8 mouse cellular contexts compared by ENCODE assay signal in genomic region chr4:116703804-116704203, GRCm38 (mm10). TPM values are rescaled to one million over a fixed set of nuclear protein-coding genes. Genes with fewer than 3 reads are reported as not detected.
DNase-seq lines count a peak whose midpoint lies in the region; ATAC-seq and TF ChIP-seq lines count a peak whose summit lies in the region.

No protein-coding gene starts in this region.

- no peak for TF ChIP-seq EP300 in lung, postnatal 0 days (IDR thresholded peaks at IDR 0.05)

- peak; percentile 50 for DNase-seq in cerebellum, adult 11 months
- peak; percentile 81 for DNase-seq in A20 (ENCODE audit: low read depth, low spot score)
- peak; percentile 74 for DNase-seq in adrenal gland, postnatal 25 days
- peak; percentile 79 for DNase-seq in embryonic facial prominence, embryonic 11.5 days (ENCODE audit: low spot score)
- peak; percentile 78 for DNase-seq in lung, postnatal 0 days (ENCODE audit: low spot score)
- DNase-seq in spleen, postnatal 10 days (ENCODE audit: low spot score in 2 of 2): peak; percentile 81 to 90

- no peaks in the 10 kb centered on the region for H3K27me3 ChIP-seq in embryonic facial prominence, embryonic 11.5 days (ENCODE audit: control insufficient read depth, insufficient read depth, low read length)
- no peaks in the 10 kb centered on the region for H3K27me3 ChIP-seq in lung, postnatal 0 days (replicated peaks; ENCODE audit: insufficient read depth, low read length)

- no peaks in the 10 kb centered on the region for H3K9me3 ChIP-seq in embryonic facial prominence, embryonic 11.5 days (replicated peaks; ENCODE audit: control insufficient read depth, low read length)
- H3K9me3 ChIP-seq in lung, postnatal 0 days (ENCODE audit: low read length): no peaks in the 10 kb centered on the region

- H3K36me3 ChIP-seq in embryonic facial prominence, embryonic 11.5 days (replicated peaks; ENCODE audit: control insufficient read depth, insufficient read depth, low read depth, low read length): peaks cover 2% of the 10 kb centered on the region
- peaks cover 12% of the 10 kb centered on the region; the same call in 1 of the 2 replicates for H3K36me3 ChIP-seq in lung, postnatal 0 days (ENCODE audit: insufficient read depth, low read length)

- peak; percentile 88 for TF ChIP-seq CTCF in lung, postnatal 0 days (IDR thresholded peaks at IDR 0.05)

- H3K27ac ChIP-seq in embryonic facial prominence, embryonic 11.5 days (replicated peaks; ENCODE audit: low read depth, low read length): no peak overlapping the region
- no peak overlapping the region for H3K27ac ChIP-seq in lung, postnatal 0 days (ENCODE audit: low read length)

- no peaks in the 10 kb centered on the region for H3K4me1 ChIP-seq in embryonic facial prominence, embryonic 11.5 days (ENCODE audit: control insufficient read depth, insufficient read depth, low read length)
- peaks cover 4% of the 10 kb centered on the region; the same call in 1 of the 2 replicates for H3K4me1 ChIP-seq in lung, postnatal 0 days (ENCODE audit: insufficient read depth, low read depth, low read length)

- H3K9ac ChIP-seq in embryonic facial prominence, embryonic 11.5 days (replicated peaks; ENCODE audit: low read length): no peak overlapping the region
- no peak overlapping the region for H3K9ac ChIP-seq in lung, postnatal 0 days (replicated peaks; ENCODE audit: low read depth)

- no peak for ATAC-seq in cerebellum, adult (ENCODE audit: insufficient number of reproducible peaks, low FRiP score, low TSS enrichment)
- no peak for ATAC-seq in embryonic facial prominence, embryonic 11.5 days (replicated peaks; ENCODE audit: insufficient number of reproducible peaks, low FRiP score, low TSS enrichment, low read depth)
- peak; percentile 23 for ATAC-seq in inflammation-experienced regulatory T-cells, adult 6 months
- ATAC-seq in lung, postnatal 0 days: no peak

- 38% methylated on average over 6 of the region's 6 CpGs for WGBS in embryonic facial prominence, embryonic 11.5 days
- 28% methylated on average over 6 of the region's 6 CpGs for WGBS in lung, postnatal 0 days

- no peak overlapping the region for H3K4me3 ChIP-seq in embryonic facial prominence, embryonic 11.5 days (ENCODE audit: low read depth, low read length)
- H3K4me3 ChIP-seq in lung, postnatal 0 days (ENCODE audit: low read depth, low read length): no peak overlapping the region

- no peak overlapping the region for H3K4me2 ChIP-seq in embryonic facial prominence, embryonic 11.5 days (ENCODE audit: low read depth, low read length)
- H3K4me2 ChIP-seq in lung, postnatal 0 days (replicated peaks; ENCODE audit: low read depth, low read length): no peak overlapping the region

RNA-seq across cellular contexts. Expression of gene Mmachc, which starts 4.4 kb away (rescaled TPM):
- 29.4 and 32.0 TPM in 2 replicates for total RNA-seq in adrenal gland, postnatal 25 days (2021)
- 20.0 and 24.6 TPM in 2 replicates for polyA plus RNA-seq in embryonic facial prominence, embryonic 11.5 days (2014; fragmentation: Nextera tagmentation; extraction: Ambion mirVana)
- 1 to 10 TPM; 4.5 to 8.3 (median 5.2) TPM for polyA plus RNA-seq in inflammation-experienced regulatory T-cells, adult 6 months (2017; shearing (Covaris generic))
- polyA plus RNA-seq in lung, postnatal 0 days (2015; fragmentation: Nextera tagmentation; extraction: Ambion mirVana): 6.9 and 7.1 TPM in 2 replicates

RNA-seq across cellular contexts. Expression of gene Ccdc163, which starts 4.5 kb away (rescaled TPM):
- total RNA-seq in adrenal gland, postnatal 25 days (2021): 21.1 and 31.9 TPM in 2 replicates
- 24.9 and 33.3 TPM in 2 replicates for polyA plus RNA-seq in embryonic facial prominence, embryonic 11.5 days (2014; fragmentation: Nextera tagmentation; extraction: Ambion mirVana)
- polyA plus RNA-seq in inflammation-experienced regulatory T-cells, adult 6 months (2017; shearing (Covaris generic)): 10 to 100 TPM; 29.3 to 64.8 (median 54.4) TPM
- polyA plus RNA-seq in lung, postnatal 0 days (2015; fragmentation: Nextera tagmentation; extraction: Ambion mirVana): 17.3 and 21.9 TPM in 2 replicates

RNA-seq across cellular contexts. Expression of gene Tesk2, which starts 16.9 kb away (rescaled TPM):
- 4.8 and 9.0 TPM in 2 replicates for total RNA-seq in adrenal gland, postnatal 25 days (2021)
- 10.5 and 12.9 TPM in 2 replicates for polyA plus RNA-seq in embryonic facial prominence, embryonic 11.5 days (2014; fragmentation: Nextera tagmentation; extraction: Ambion mirVana)
- 1 to 10 TPM; 3.0 to 4.3 (median 4.1) TPM for polyA plus RNA-seq in inflammation-experienced regulatory T-cells, adult 6 months (2017; shearing (Covaris generic))
- polyA plus RNA-seq in lung, postnatal 0 days (2015; fragmentation: Nextera tagmentation; extraction: Ambion mirVana): 4.0 and 4.3 TPM in 2 replicates

RNA-seq across cellular contexts. Expression of gene Prdx1, which starts 18.5 kb away (rescaled TPM):
- total RNA-seq in adrenal gland, postnatal 25 days (2021): 777 and 778 TPM in 2 replicates
- polyA plus RNA-seq in embryonic facial prominence, embryonic 11.5 days (2014; fragmentation: Nextera tagmentation; extraction: Ambion mirVana): 1,282 and 1,318 TPM in 2 replicates
- polyA plus RNA-seq in inflammation-experienced regulatory T-cells, adult 6 months (2017; shearing (Covaris generic)): 1,000 to 10,000 TPM in 1 of 3 experiments, 100 to 1,000 TPM in 2; 680 to 1,098 (median 710) TPM
- polyA plus RNA-seq in lung, postnatal 0 days (2015; fragmentation: Nextera tagmentation; extraction: Ambion mirVana): 1,065 and 1,091 TPM in 2 replicates

RNA-seq across cellular contexts. Expression of gene Akr1a1, which starts 52.3 kb away (rescaled TPM):
- total RNA-seq in adrenal gland, postnatal 25 days (2021): 817 and 927 TPM in 2 replicates
- polyA plus RNA-seq in embryonic facial prominence, embryonic 11.5 days (2014; fragmentation: Nextera tagmentation; extraction: Ambion mirVana): 727 and 756 TPM in 2 replicates
- polyA plus RNA-seq in inflammation-experienced regulatory T-cells, adult 6 months (2017; shearing (Covaris generic)): 100 to 1,000 TPM; 297 to 370 (median 348) TPM
- polyA plus RNA-seq in lung, postnatal 0 days (2015; fragmentation: Nextera tagmentation; extraction: Ambion mirVana): 699 and 734 TPM in 2 replicates
